Mouse (Mus musculus) lung, embryonic 14.5 days (tissue): Measurements from ENCODE around the gene Lzts2. TPM values are rescaled to one million over a fixed set of nuclear protein-coding genes. Genes with fewer than 3 reads are reported as not detected.

Experiments
- ATAC-seq: fragments of 200-750 bp; cut with Nextera tagmentation; 2 replicates; pipeline ENCODE4 v1.8.0; 2017; ENCODE audit warnings: mild to moderate bottlenecking, moderate TSS enrichment, moderate library complexity; ENCODE audit not compliant: insufficient read depth
- DNase-seq: peaks from one replicate; pipeline ENCODE4 v3.0.0-alpha.2; 2015
- H3K27ac ChIP-seq: fragments of 300-500 bp; sonication (generic); 2 replicates; pipeline ENCODE4 v1.5.1; 2014; ENCODE audit warnings: low read depth, mild to moderate bottlenecking, moderate library complexity
- H3K27me3 ChIP-seq: fragments of 300-500 bp; sonication (generic); 2 replicates; pipeline ENCODE4 v1.6.1; 2014; ENCODE audit warnings: low read length, control low read depth; ENCODE audit not compliant: insufficient read depth
- H3K36me3 ChIP-seq: fragments of 300-500 bp; sonication (generic); 2 replicates; pipeline ENCODE4 v1.6.1; 2014; ENCODE audit warnings: control low read depth; ENCODE audit not compliant: insufficient read depth
- H3K4me1 ChIP-seq: fragments of 300-500 bp; sonication (generic); 2 replicates; pipeline ENCODE4 v1.6.1; 2014; ENCODE audit warnings: antibody characterized with exemption, control low read depth; ENCODE audit not compliant: insufficient read depth
- H3K4me2 ChIP-seq: fragments of 300-500 bp; sonication (generic); 2 replicates; pipeline ENCODE4 v1.6.1; 2014; ENCODE audit warnings: mild to moderate bottlenecking
- H3K4me3 ChIP-seq: fragments of 300-500 bp; sonication (generic); 2 replicates; pipeline ENCODE4 v1.5.1; 2014; ENCODE audit warnings: low read depth, low read length
- H3K9ac ChIP-seq: fragments of 300-500 bp; sonication (generic); 2 replicates; pipeline ENCODE4 v1.6.1; 2014
- H3K9me3 ChIP-seq: fragments of 300-500 bp; sonication (generic); 2 replicates; pipeline ENCODE4 v1.6.1; 2016; ENCODE audit warnings: low read depth, low read length, control low read depth
- CTCF ChIP-seq: IDR thresholded peaks from 2 replicates; pipeline ENCODE4 v1.5.1; 2016; ENCODE audit warnings: antibody characterized with exemption, low read depth
- WGBS: fragments of 180-500 bp; shearing (Covaris S2); extraction: QIAGEN DNeasy Blood & Tissue Kit; methylation state at CpG from one replicate; pipeline ENCODE4 v1.1.7; 2014; 5-methylcytosine and 5-hydroxymethylcytosine counted together
- polyA plus RNA-seq: library from polyadenylated mRNA; unstranded; fragments of >200 nt; fragmentation: Nextera tagmentation; extraction: Ambion mirVana; gene quantifications from 2 replicates; pipeline ENCODE4 v1.2.1, GENCODE M21; 2014

Gene Lzts2
- 68.5 and 75.4 TPM in 2 replicates for polyA plus RNA-seq

GRCm38 (mm10) chr19:45014335-45014971 lies at the start of gene Lzts2:
Gene Lzts2, plus strand, starts transcription at chr19:45014414.
- Histone ChIP-seq H3K4me3 (peak within 1 kb of the TSS; percentile 64), H3K4me1 (peaks cover 17% of the 10 kb centered on the region), H3K27ac (peak within 1 kb of the TSS; percentile 99), H3K36me3 (peaks cover 31% of the 10 kb centered on the region), H3K4me2 (peak within 1 kb of the TSS; percentile 97), H3K27me3 (no peaks in the 10 kb centered on the region), H3K9me3 (no peaks in the 10 kb centered on the region), H3K9ac (peak within 1 kb of the TSS; percentile 91)
- no peak for TF ChIP-seq CTCF
- 0 out of 2 replicates have a peak, but pooled peaks have one; percentile 2 for ATAC-seq
- 8% methylated on average over 10 of the region's 10 CpGs for WGBS
- DNase-seq: peak; percentile 49

DNA sequence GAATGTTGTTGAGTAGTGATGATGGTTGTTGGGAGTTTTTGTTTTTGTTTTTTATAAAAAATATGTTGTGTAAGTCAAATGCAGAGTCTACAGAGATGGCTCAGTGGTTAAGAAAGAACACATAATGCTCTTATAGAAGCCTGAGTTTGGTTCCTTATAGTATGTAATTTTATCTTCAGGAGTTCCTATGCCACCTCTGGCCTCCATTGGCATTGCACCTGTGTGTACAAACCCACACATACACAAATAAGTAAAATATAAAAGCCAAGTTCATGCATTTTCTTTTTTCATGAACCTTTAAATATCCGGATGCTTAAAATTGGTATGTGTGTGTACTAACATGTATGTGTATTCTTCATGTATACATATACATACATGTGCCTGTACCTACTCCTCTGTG lies 48.2 kb upstream of the Lzts2 start:
- 0 out of 2 replicates have a peak, but pooled peaks have one; percentile 11 for TF ChIP-seq CTCF
- no peak for DNase-seq
- no peak overlapping the region for H3K4me2 ChIP-seq
- H3K27me3 ChIP-seq: no peaks in the 10 kb centered on the region
- no peaks in the 10 kb centered on the region for H3K9me3 ChIP-seq
- 87% methylated on average over 1 of the region's 1 CpGs for WGBS
- H3K9ac ChIP-seq: no peak overlapping the region
- no peak for ATAC-seq
- no peak overlapping the region for H3K4me3 ChIP-seq
- no peak overlapping the region for H3K27ac ChIP-seq
- no peaks in the 10 kb centered on the region for H3K4me1 ChIP-seq
- peaks cover 88% of the 10 kb centered on the region for H3K36me3 ChIP-seq

DNA sequence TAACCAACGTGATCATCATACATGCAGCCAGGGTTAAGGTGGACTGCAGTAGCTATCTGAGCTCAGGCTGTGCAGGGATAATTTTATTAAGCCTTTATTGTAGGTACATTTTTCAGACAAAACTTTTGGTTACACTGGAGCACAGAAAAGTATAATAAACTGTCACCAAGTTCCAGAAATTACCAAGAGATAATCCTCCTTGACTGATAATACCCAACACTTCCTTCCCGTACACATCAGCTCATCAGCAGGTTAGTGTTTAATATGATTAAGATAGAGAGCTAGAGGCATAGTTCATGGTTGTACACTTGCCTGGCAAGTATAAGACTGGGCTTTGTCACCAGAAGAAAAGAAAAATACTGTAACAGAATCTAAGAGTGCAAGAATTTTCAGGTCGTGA lies 45.9 kb upstream of the Lzts2 start:
- WGBS: 71% methylated on average over 3 of the region's 3 CpGs

GRCm38 (mm10) chr19:44976636-44977035 lies 37.6 kb upstream of the Lzts2 start:
- DNase-seq: no peak
- Histone ChIP-seq H3K27ac (no peak overlapping the region), H3K9ac (no peak overlapping the region), H3K4me1 (no peaks in the 10 kb centered on the region), H3K9me3 (no peaks in the 10 kb centered on the region), H3K4me3 (no peak overlapping the region), H3K27me3 (no peaks in the 10 kb centered on the region), H3K4me2 (no peak overlapping the region), H3K36me3 (peaks cover 96% of the 10 kb centered on the region)
- 72% methylated on average over 6 of the region's 6 CpGs for WGBS
- TF ChIP-seq CTCF: no peak
- no peak for ATAC-seq

More for the DNA sequence above, 45.9 kb upstream of the Lzts2 start:
- no peaks in the 10 kb centered on the region for H3K4me1 ChIP-seq
- H3K9me3 ChIP-seq: no peaks in the 10 kb centered on the region
- ATAC-seq: no peak
- DNase-seq: no peak
- no peak overlapping the region for H3K4me2 ChIP-seq
- peaks cover 91% of the 10 kb centered on the region for H3K36me3 ChIP-seq
- no peak overlapping the region for H3K9ac ChIP-seq
- no peak for TF ChIP-seq CTCF
- no peaks in the 10 kb centered on the region for H3K27me3 ChIP-seq
- H3K4me3 ChIP-seq: no peak overlapping the region
- H3K27ac ChIP-seq: no peak overlapping the region

DNA sequence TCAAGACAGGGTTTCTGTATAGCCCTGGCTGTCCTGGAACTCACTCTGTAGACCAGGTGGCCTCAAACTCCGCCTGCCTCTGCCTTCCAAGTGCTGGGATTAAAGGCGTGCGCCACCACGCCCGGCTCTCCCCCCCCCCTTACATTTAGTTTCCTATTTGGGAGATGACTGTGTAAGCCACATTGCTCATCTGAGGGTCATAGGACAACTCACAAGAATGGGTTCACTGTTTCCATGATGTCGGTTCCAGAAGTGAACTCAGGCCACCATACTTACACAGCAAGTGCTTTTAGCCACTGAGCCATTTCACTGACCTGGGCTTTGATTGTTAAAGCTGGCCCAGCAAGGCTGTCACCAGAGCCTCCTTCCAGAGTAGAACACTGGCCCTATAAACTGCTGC lies 37.1 kb upstream of the Lzts2 start:
- Histone ChIP-seq H3K27me3 (no peaks in the 10 kb centered on the region), H3K4me3 (no peak overlapping the region), H3K4me2 (no peak overlapping the region), H3K27ac (no peak overlapping the region), H3K4me1 (no peaks in the 10 kb centered on the region), H3K9me3 (no peaks in the 10 kb centered on the region), H3K9ac (no peak overlapping the region), H3K36me3 (peaks cover 96% of the 10 kb centered on the region)
- DNase-seq (no peak), ATAC-seq (no peak)
- no peak for TF ChIP-seq CTCF
- WGBS: 93% methylated on average over 6 of the region's 6 CpGs

GRCm38 (mm10) chr19:44980787-44981186 lies 33.4 kb upstream of the Lzts2 start:
- Histone ChIP-seq H3K4me3 (no peak overlapping the region), H3K4me1 (no peaks in the 10 kb centered on the region), H3K27me3 (no peaks in the 10 kb centered on the region), H3K4me2 (no peak overlapping the region), H3K9me3 (no peaks in the 10 kb centered on the region), H3K27ac (no peak overlapping the region), H3K36me3 (peaks cover 66% of the 10 kb centered on the region), H3K9ac (no peak overlapping the region)
- 88% methylated on average over 2 of the region's 2 CpGs for WGBS
- ATAC-seq (no peak), DNase-seq (no peak)
- no peak for TF ChIP-seq CTCF

DNA sequence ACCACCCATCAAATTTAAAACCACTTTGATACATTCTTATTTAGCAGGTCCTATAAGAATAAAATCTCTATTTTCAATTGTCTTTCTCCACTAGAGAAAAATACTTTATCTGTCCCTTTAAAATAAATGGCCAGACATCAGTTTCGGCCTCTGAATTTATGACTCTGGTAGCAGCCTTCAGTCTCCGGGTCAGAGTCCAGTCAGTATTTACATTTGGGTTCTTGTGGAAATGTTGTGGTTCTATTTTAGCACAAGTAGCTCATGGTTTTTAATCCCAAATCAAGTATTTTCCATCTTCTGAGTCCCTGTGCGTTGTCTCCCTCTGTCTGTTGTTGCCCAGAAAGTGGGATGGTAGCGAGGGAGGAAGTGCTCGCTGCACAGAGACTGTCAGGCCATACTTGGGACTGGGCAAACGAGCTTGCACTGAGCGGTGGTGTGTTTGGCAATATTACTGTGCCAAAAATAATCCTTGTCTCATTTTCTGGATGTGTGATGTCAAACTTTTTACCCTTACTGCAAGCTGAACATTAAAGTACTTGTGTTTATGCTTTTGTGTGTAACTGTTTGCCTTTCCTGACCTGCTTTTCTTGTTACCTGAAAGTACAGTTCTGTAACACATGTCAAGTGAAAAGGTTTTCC lies 31.6 kb upstream of the Lzts2 start:
- no peak overlapping the region for H3K4me2 ChIP-seq
- ATAC-seq (no peak), DNase-seq (no peak)
- H3K4me1 ChIP-seq: no peaks in the 10 kb centered on the region
- H3K36me3 ChIP-seq: peaks cover 48% of the 10 kb centered on the region
- no peak overlapping the region for H3K27ac ChIP-seq
- no peak for TF ChIP-seq CTCF
- 72% methylated on average over 7 of the region's 7 CpGs for WGBS
- no peak overlapping the region for H3K9ac ChIP-seq
- no peaks in the 10 kb centered on the region for H3K27me3 ChIP-seq
- H3K9me3 ChIP-seq: no peaks in the 10 kb centered on the region
- no peak overlapping the region for H3K4me3 ChIP-seq
